Mouse (Mus musculus): ENCODE measurements around the gene Olig2. TPM values are rescaled to one million over a fixed set of nuclear protein-coding genes. Genes with fewer than 3 reads are reported as not detected.

Gene Olig2
- polyA plus RNA-seq (2014; fragmentation: Illumina TruSeq; extraction: RNeasy Lipid Tissue Mini Kit (QIAGEN cat#74804); ENCODE audit: insufficient read depth, low read depth, low replicate concordance) = not detected

GRCm38 (mm10) chr16:91225233-91226037 lies at the start of gene Olig2:
TSS of gene Olig2 (plus strand) at chr16:91225457.

GRCm38 (mm10) chr16:91269468-91270211 lies 44.4 kb downstream of the Olig2 start, which contains the start of gene Olig1:
TSS of gene Olig1 (plus strand) at chr16:91269772.

Other genes with a start within 250 kb of the Olig2 start
- gene Synj1, start 214.1 kb upstream of the Olig2 start, polyA plus RNA-seq (2014; fragmentation: Illumina TruSeq; extraction: RNeasy Lipid Tissue Mini Kit (QIAGEN cat#74804); ENCODE audit: insufficient read depth, low read depth, low replicate concordance) = 13.7 TPM
- 17.2 TPM for gene Paxbp1, start 180.9 kb upstream of the Olig2 start, polyA plus RNA-seq (2014; fragmentation: Illumina TruSeq; extraction: RNeasy Lipid Tissue Mini Kit (QIAGEN cat#74804); ENCODE audit: insufficient read depth, low read depth, low replicate concordance)
- not detected for gene 4932438H23Rik, start 130.3 kb upstream of the Olig2 start, polyA plus RNA-seq (2014; fragmentation: Illumina TruSeq; extraction: RNeasy Lipid Tissue Mini Kit (QIAGEN cat#74804); ENCODE audit: insufficient read depth, low read depth, low replicate concordance)
- not detected for gene Olig1, start 44.3 kb downstream of the Olig2 start, polyA plus RNA-seq (2014; fragmentation: Illumina TruSeq; extraction: RNeasy Lipid Tissue Mini Kit (QIAGEN cat#74804); ENCODE audit: insufficient read depth, low read depth, low replicate concordance)
- 72.3 TPM for gene Ifnar2, start 147.3 kb downstream of the Olig2 start, polyA plus RNA-seq (2014; fragmentation: Illumina TruSeq; extraction: RNeasy Lipid Tissue Mini Kit (QIAGEN cat#74804); ENCODE audit: insufficient read depth, low read depth, low replicate concordance)
- gene Gm21970, start 166.3 kb downstream of the Olig2 start, polyA plus RNA-seq (2014; fragmentation: Illumina TruSeq; extraction: RNeasy Lipid Tissue Mini Kit (QIAGEN cat#74804); ENCODE audit: insufficient read depth, low read depth, low replicate concordance) = not detected
- gene Il10rb, start 180.7 kb downstream of the Olig2 start, polyA plus RNA-seq (2014; fragmentation: Illumina TruSeq; extraction: RNeasy Lipid Tissue Mini Kit (QIAGEN cat#74804); ENCODE audit: insufficient read depth, low read depth, low replicate concordance) = 56.4 TPM